ENCODE assay signal across 12 mouse cellular contexts in the genomic region with DNA sequence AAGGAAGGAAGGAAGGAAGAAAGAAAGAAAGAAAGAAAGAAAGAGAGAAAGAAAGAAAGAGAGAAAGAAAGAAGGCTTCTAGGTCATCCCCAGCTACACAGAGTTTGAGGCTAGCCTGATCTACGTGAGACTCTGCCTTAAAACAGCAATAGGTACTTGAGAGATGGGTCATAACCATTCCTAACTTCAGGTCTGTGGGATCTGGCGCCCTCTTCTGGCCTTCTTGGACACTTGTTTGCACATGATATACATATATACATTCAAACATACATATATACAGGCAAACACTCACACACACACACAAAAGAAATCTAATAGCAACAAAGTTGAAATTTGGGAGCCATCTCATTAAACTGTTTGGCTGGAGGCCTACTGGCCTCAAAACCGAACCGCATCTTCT. TPM values are rescaled to one million over a fixed set of nuclear protein-coding genes. Genes with fewer than 3 reads are reported as not detected.
DNase-seq lines count a peak whose midpoint lies in the region; ATAC-seq and TF ChIP-seq lines count a peak whose summit lies in the region.
"Had no signal": no experiment of that assay in that cellular context is flagged by ENCODE, and none has a peak within 500 bp of the region (broad histone marks: within the 10 kb centered on the region; RNA-seq: fewer than 3 reads in every experiment).

No protein-coding gene starts in this region.

- H3K36me3 ChIP-seq in liver, adult 2 months (ENCODE audit: control insufficient read depth, insufficient read depth, low read length) = no peaks in the 10 kb centered on the region
- no peaks in the 10 kb centered on the region for H3K36me3 ChIP-seq in liver, embryonic 12.5 days
- no peaks in the 10 kb centered on the region for H3K36me3 ChIP-seq in splenic B cell, adult 2 months (ENCODE audit: control insufficient read depth, insufficient read depth, low read length, poor library complexity, severe bottlenecking)

- peak; percentile 28 to 45 for DNase-seq in cerebellum, postnatal 14 days
- DNase-seq in cerebellum, adult 9-11 months = no peak
- DNase-seq in liver, adult 2 months (ENCODE audit: extremely low read depth, low read depth, low spot score) = peak; percentile 24
- DNase-seq in NIH3T3 (ENCODE audit: low read depth) = peak; percentile 70
- peak; percentile 52 for DNase-seq in splenic B cell, adult 2 months (ENCODE audit: low read depth, low spot score)
- DNase-seq in urinary bladder, postnatal 25 days (ENCODE audit: low spot score) = no peak
- no peak for DNase-seq in right cerebral cortex, postnatal 25 days
- DNase-seq: midbrain, embryonic 14.5 days had no signal

- no peaks in the 10 kb centered on the region for H3K9me3 ChIP-seq in liver, embryonic 12.5 days (replicated peaks)

- no peak overlapping the region for H3K4me3 ChIP-seq in liver, adult 2 months (ENCODE audit: insufficient read depth, low read depth, low read length)
- no peak overlapping the region for H3K4me3 ChIP-seq in liver, embryonic 12.5 days

- no peaks in the 10 kb centered on the region for H3K79me2 ChIP-seq in liver, adult 2 months (ENCODE audit: control insufficient read depth, insufficient read depth, low read length)

- 85% methylated on average over 4 of the region's 4 CpGs for WGBS in liver, adult 2 months
- WGBS in liver, embryonic 12.5 days (ENCODE audit: insufficient replicate concordance) = 64% methylated on average over 4 of the region's 4 CpGs

- H3K27ac ChIP-seq in liver, adult 2 months (replicated peaks; ENCODE audit: insufficient read depth, low read depth, low read length) = no peak overlapping the region
- no peak overlapping the region for H3K27ac ChIP-seq in liver, embryonic 12.5 days
- H3K27ac ChIP-seq: hindbrain, embryonic 14.5 days had no signal

- no peak overlapping the region for H3K9ac ChIP-seq in liver, adult 2 months (ENCODE audit: low read depth, low read length)
- no peak overlapping the region for H3K9ac ChIP-seq in liver, embryonic 12.5 days
- H3K9ac ChIP-seq: hindbrain, embryonic 14.5 days had no signal

- no peaks in the 10 kb centered on the region for H3K4me1 ChIP-seq in liver, adult 2 months (ENCODE audit: control insufficient read depth, insufficient read depth, low read length)
- no peaks in the 10 kb centered on the region for H3K4me1 ChIP-seq in liver, embryonic 12.5 days

- no peak for ATAC-seq in liver, embryonic 12.5 days

- no peak for TF ChIP-seq POLR2A in liver, adult 2 months (IDR thresholded peaks at IDR 0.05; ENCODE audit: extremely low read depth, insufficient read depth, low read length)

- TF ChIP-seq CTCF in liver, adult 2 months (IDR thresholded peaks at IDR 0.05; ENCODE audit: low read depth, low read length) = 0 out of 2 replicates have a peak, but pooled peaks have one; percentile 12

- H3K27me3 ChIP-seq in liver, adult 2 months (ENCODE audit: control insufficient read depth, insufficient read depth, low read length) = no peaks in the 10 kb centered on the region
- H3K27me3 ChIP-seq in liver, embryonic 12.5 days (replicated peaks) = peaks cover 49% of the 10 kb centered on the region
- H3K27me3 ChIP-seq in splenic B cell, adult 2 months (ENCODE audit: control insufficient read depth, insufficient read depth, low read length, poor library complexity, severe bottlenecking) = no peaks in the 10 kb centered on the region

- no peak overlapping the region for H3K4me2 ChIP-seq in liver, embryonic 12.5 days
- H3K4me2 ChIP-seq: hindbrain, embryonic 14.5 days had no signal

RNA-seq across cellular contexts. Expression of a gene that starts 19.3 kb away (rescaled TPM):
- not detected in 2 replicates for total RNA-seq in liver, adult 2 months (2014; rRNA removed)
- polyA plus RNA-seq in liver, adult 2 months (2012; rRNA removed) = not detected in 2 replicates
- polyA plus RNA-seq in liver, embryonic 12.5 days (2016; fragmentation: Nextera tagmentation; extraction: Ambion mirVana) = 1.4 and 1.6 TPM in 2 replicates
- total RNA-seq: left cerebral cortex, postnatal 36 days had no signal
- polyA plus RNA-seq: frontal cortex, adult 2 months had no signal

RNA-seq across cellular contexts. Expression of a gene that starts 33.7 kb away (rescaled TPM):
- 3.0 and 3.7 TPM in 2 replicates for total RNA-seq in liver, adult 2 months (2014; rRNA removed)
- polyA plus RNA-seq in liver, adult 2 months (2012; rRNA removed) = 7.6 and 11.0 TPM in 2 replicates
- polyA plus RNA-seq in liver, embryonic 12.5 days (2016; fragmentation: Nextera tagmentation; extraction: Ambion mirVana) = 1.9 and 2.0 TPM in 2 replicates

RNA-seq across cellular contexts. Expression of a gene that starts 56.0 kb away (rescaled TPM):
- total RNA-seq in liver, adult 2 months (2014; rRNA removed) = 497 and 711 TPM in 2 replicates
- polyA plus RNA-seq in liver, adult 2 months (2012; rRNA removed) = 1,137 and 1,616 TPM in 2 replicates
- 472 and 487 TPM in 2 replicates for polyA plus RNA-seq in liver, embryonic 12.5 days (2016; fragmentation: Nextera tagmentation; extraction: Ambion mirVana)

Comparison
In these comparisons a context has a peak if more than half of its experiments do, and no peak if none do; other contexts are left out.
1. DNase-seq: peak in cerebellum, postnatal 14 days (2 of 2), liver, adult 2 months (single experiment), NIH3T3 (single experiment) and splenic B cell, adult 2 months (single experiment); none in cerebellum, adult 9-11 months (single experiment), urinary bladder, postnatal 25 days (single experiment) and right cerebral cortex, postnatal 25 days (single experiment).